Mouse (Mus musculus): ENCODE results near the gene Cltc.

DNA sequence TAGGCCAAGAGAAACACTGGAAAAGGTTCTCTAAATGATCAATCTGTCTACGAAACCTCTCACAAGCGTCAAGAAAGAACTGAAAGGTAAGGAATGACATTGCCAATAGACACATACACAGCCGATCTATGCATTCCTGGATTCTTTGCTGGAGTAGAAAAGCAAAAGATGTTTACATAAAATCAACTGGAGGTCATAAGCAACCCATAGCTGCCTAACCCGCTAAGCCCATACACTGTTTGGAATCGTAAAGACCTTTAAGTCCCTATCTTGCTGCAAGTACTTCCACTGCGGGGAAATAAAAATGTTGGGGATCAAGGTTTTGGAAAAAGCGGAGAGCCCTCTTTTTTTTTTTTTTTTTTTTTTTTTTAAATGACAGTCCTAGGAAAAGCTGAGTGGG, 74.5 kb downstream of the Cltc start:
- TF ChIP-seq POLR2A (IDR thresholded peaks at IDR 0.05; ENCODE audit: borderline replicate concordance, extremely low read depth, low read depth, low read length) (no peak), CTCF (IDR thresholded peaks at IDR 0.05; ENCODE audit: insufficient read depth, low read length) (no peak)

All from lung, adult 2 months (tissue).